Mouse (Mus musculus): ENCODE results near the gene Musk. TPM values are rescaled to one million over a fixed set of nuclear protein-coding genes. Genes with fewer than 3 reads are reported as not detected.
A peak's percentile ranks its signal among the peaks of the same experiment; 100 is the strongest.
"Not testable (repeated sequence)": the region's sequence is repeated elsewhere in the genome, so short reads cannot be mapped to it uniquely, and the experiment has no call there.

Musk gene
- 0.20 and 0.31 TPM in 2 replicates for polyA plus RNA-seq (2015; fragmentation: Nextera tagmentation; extraction: Ambion mirVana)

GRCm38 (mm10) chr4:58285687-58286086, at the start of gene Musk:
Musk (plus strand) TSS chr4:58285960.
- H3K9ac ChIP-seq = no peak within 1 kb of the TSS
- no peaks in the 10 kb centered on the region for H3K9me3 ChIP-seq
- H3K4me1 ChIP-seq (replicated peaks) = 0 out of 2 replicates have a peak, but pooled peaks cover 3% of the 10 kb centered on the region
- no peaks in the 10 kb centered on the region for H3K27me3 ChIP-seq (replicated peaks)
- ATAC-seq = no peak
- 72% methylated on average over 11 of the region's 11 CpGs for WGBS
- H3K4me3 ChIP-seq (replicated peaks) = no peak within 1 kb of the TSS
- H3K36me3 ChIP-seq = no peaks in the 10 kb centered on the region
- no peak within 1 kb of the TSS for H3K27ac ChIP-seq
- H3K4me2 ChIP-seq (replicated peaks) = no peak within 1 kb of the TSS

GRCm38 (mm10) chr4:58240416-58240815, 45.3 kb upstream of the Musk start:
- Histone ChIP-seq H3K4me2 (replicated peaks) (no peak overlapping the region), H3K27ac (no peak overlapping the region), H3K27me3 (replicated peaks) (no peaks in the 10 kb centered on the region), H3K9me3 (no peaks in the 10 kb centered on the region), H3K4me1 (replicated peaks) (no peaks in the 10 kb centered on the region), H3K36me3 (no peaks in the 10 kb centered on the region), H3K9ac (no peak overlapping the region), H3K4me3 (replicated peaks) (no peak overlapping the region)
- WGBS = 72% methylated on average over 7 of the region's 7 CpGs
- ATAC-seq = no peak

GRCm38 (mm10) chr4:58245544-58245943, 40.2 kb upstream of the Musk start:
- Histone ChIP-seq H3K9me3 (no peaks in the 10 kb centered on the region), H3K4me2 (replicated peaks) (no peak overlapping the region), H3K27me3 (replicated peaks) (no peaks in the 10 kb centered on the region), H3K27ac (peak overlapping the region; percentile 48; the same call in 1 of the 2 replicates), H3K9ac (no peak overlapping the region), H3K4me3 (replicated peaks) (no peak overlapping the region), H3K36me3 (no peaks in the 10 kb centered on the region), H3K4me1 (replicated peaks) (no peaks in the 10 kb centered on the region)
- WGBS = 50% methylated on average over 1 of the region's 1 CpGs
- no peak; the same call in 1 of the 2 replicates for ATAC-seq

GRCm38 (mm10) chr4:58252381-58252780, 33.4 kb upstream of the Musk start:
- H3K27me3 ChIP-seq (replicated peaks) = no peaks in the 10 kb centered on the region
- H3K36me3 ChIP-seq = no peaks in the 10 kb centered on the region
- no peak overlapping the region for H3K4me3 ChIP-seq (replicated peaks)
- no peak for ATAC-seq
- H3K9me3 ChIP-seq = no peaks in the 10 kb centered on the region
- H3K27ac ChIP-seq = no peak overlapping the region
- H3K4me1 ChIP-seq (replicated peaks) = no peaks in the 10 kb centered on the region
- H3K9ac ChIP-seq = no peak overlapping the region
- H3K4me2 ChIP-seq (replicated peaks) = no peak overlapping the region
- 87% methylated on average over 3 of the region's 3 CpGs for WGBS

- H3K4me3 ChIP-seq (replicated peaks) = no peak overlapping the region
- H3K4me1 ChIP-seq (replicated peaks) = no peaks in the 10 kb centered on the region
- H3K27ac ChIP-seq = no peak overlapping the region
- WGBS = 30% methylated on average over 5 of the region's 5 CpGs
- no peaks in the 10 kb centered on the region for H3K9me3 ChIP-seq
- H3K4me2 ChIP-seq (replicated peaks) = no peak overlapping the region
- H3K9ac ChIP-seq = no peak overlapping the region
- no peak for ATAC-seq
- H3K36me3 ChIP-seq = no peaks in the 10 kb centered on the region
- H3K27me3 ChIP-seq (replicated peaks) = no peaks in the 10 kb centered on the region
Measured at GRCm38 (mm10) chr4:58253410-58253809, 32.4 kb upstream of the Musk start.

- H3K4me3 ChIP-seq (replicated peaks); H3K4me2 ChIP-seq (replicated peaks); H3K27ac ChIP-seq; H3K27me3 ChIP-seq (replicated peaks); H3K9ac ChIP-seq; ATAC-seq; H3K9me3 ChIP-seq; H3K36me3 ChIP-seq; H3K4me1 ChIP-seq (replicated peaks): not testable (repeated sequence)
- WGBS = 95% methylated on average over 21 of the region's 21 CpGs
Measured at GRCm38 (mm10) chr4:58260767-58261166, 25.0 kb upstream of the Musk start.

- Histone ChIP-seq H3K36me3 (no peaks in the 10 kb centered on the region), H3K9ac (no peak overlapping the region), H3K27ac (no peak overlapping the region), H3K27me3 (replicated peaks) (no peaks in the 10 kb centered on the region), H3K4me3 (replicated peaks) (no peak overlapping the region), H3K4me1 (replicated peaks) (no peaks in the 10 kb centered on the region; the same call in 1 of the 2 replicates), H3K4me2 (replicated peaks) (no peak overlapping the region), H3K9me3 (no peaks in the 10 kb centered on the region)
- 45% methylated on average over 7 of the region's 7 CpGs for WGBS
- ATAC-seq = no peak
Measured at GRCm38 (mm10) chr4:58266294-58266693, 19.5 kb upstream of the Musk start.

- H3K27ac ChIP-seq = no peak overlapping the region
- no peaks in the 10 kb centered on the region for H3K36me3 ChIP-seq
- ATAC-seq = no peak
- no peak overlapping the region for H3K4me3 ChIP-seq (replicated peaks)
- H3K9me3 ChIP-seq = no peaks in the 10 kb centered on the region
- H3K4me1 ChIP-seq (replicated peaks) = peaks cover 2% of the 10 kb centered on the region; the same call in 1 of the 2 replicates
- H3K9ac ChIP-seq = no peak overlapping the region
- H3K27me3 ChIP-seq (replicated peaks) = no peaks in the 10 kb centered on the region
- no peak overlapping the region for H3K4me2 ChIP-seq (replicated peaks)
- WGBS = 55% methylated on average over 4 of the region's 4 CpGs
Measured at GRCm38 (mm10) chr4:58268897-58269542, 16.7 kb upstream of the Musk start.

- Histone ChIP-seq H3K4me2 (replicated peaks) (no peak overlapping the region), H3K27ac (no peak overlapping the region), H3K36me3 (no peaks in the 10 kb centered on the region), H3K27me3 (replicated peaks) (no peaks in the 10 kb centered on the region), H3K4me3 (replicated peaks) (no peak overlapping the region), H3K9ac (no peak overlapping the region), H3K4me1 (replicated peaks) (peaks cover 2% of the 10 kb centered on the region; the same call in 1 of the 2 replicates), H3K9me3 (no peaks in the 10 kb centered on the region)
- WGBS = 97% methylated on average over 2 of the region's 2 CpGs
- ATAC-seq = no peak
Measured at GRCm38 (mm10) chr4:58269961-58270360, 15.8 kb upstream of the Musk start.

GRCm38 (mm10) chr4:58270956-58271355, 14.8 kb upstream of the Musk start:
- WGBS = 76% methylated on average over 1 of the region's 1 CpGs
- Histone ChIP-seq H3K9ac (no peak overlapping the region), H3K4me2 (replicated peaks) (no peak overlapping the region), H3K27ac (no peak overlapping the region), H3K4me1 (replicated peaks) (peaks cover 2% of the 10 kb centered on the region; the same call in 1 of the 2 replicates), H3K9me3 (no peaks in the 10 kb centered on the region), H3K27me3 (replicated peaks) (no peaks in the 10 kb centered on the region), H3K4me3 (replicated peaks) (no peak overlapping the region), H3K36me3 (no peaks in the 10 kb centered on the region)
- ATAC-seq = no peak

GRCm38 (mm10) chr4:58271504-58272162, 14.1 kb upstream of the Musk start:
- Histone ChIP-seq H3K4me3 (replicated peaks) (no peak overlapping the region), H3K9me3 (no peaks in the 10 kb centered on the region), H3K27me3 (replicated peaks) (no peaks in the 10 kb centered on the region), H3K4me1 (replicated peaks) (peaks cover 2% of the 10 kb centered on the region; the same call in 1 of the 2 replicates), H3K36me3 (no peaks in the 10 kb centered on the region), H3K27ac (peak overlapping the region; percentile 6; the same call in 1 of the 2 replicates), H3K9ac (no peak overlapping the region), H3K4me2 (replicated peaks) (no peak overlapping the region)
- ATAC-seq = peak; percentile 79
- WGBS = 32% methylated on average over 10 of the region's 10 CpGs

GRCm38 (mm10) chr4:58275261-58275895, 10.4 kb upstream of the Musk start:
- H3K27ac ChIP-seq = no peak overlapping the region
- WGBS = 67% methylated on average over 8 of the region's 8 CpGs
- no peaks in the 10 kb centered on the region for H3K9me3 ChIP-seq
- H3K36me3 ChIP-seq = no peaks in the 10 kb centered on the region
- ATAC-seq = no peak
- no peak overlapping the region for H3K4me3 ChIP-seq (replicated peaks)
- 0 out of 2 replicates have a peak, but pooled peaks cover 2% of the 10 kb centered on the region for H3K4me1 ChIP-seq (replicated peaks)
- no peak overlapping the region for H3K4me2 ChIP-seq (replicated peaks)
- H3K9ac ChIP-seq = no peak overlapping the region
- no peaks in the 10 kb centered on the region for H3K27me3 ChIP-seq (replicated peaks)

Measured in intestine, embryonic 15.5 days (tissue).